Mouse (Mus musculus) liver, embryonic 15.5 days (tissue): Measurements from ENCODE around the gene Dnajc6. TPM values are rescaled to one million over a fixed set of nuclear protein-coding genes. Genes with fewer than 3 reads are reported as not detected.
A peak's percentile ranks its signal among the peaks of the same experiment; 100 is the strongest.

Experiments
- ATAC-seq: fragments of 200-750 bp; cut with Nextera tagmentation; 2 replicates; pipeline ENCODE4 v1.8.0; 2017; ENCODE audit warnings: moderate number of reproducible peaks, mild to moderate bottlenecking, moderate library complexity; ENCODE audit not compliant: insufficient read depth
- H3K27ac ChIP-seq: fragments of 300-500 bp; sonication (generic); replicated peaks from 2 replicates; pipeline ENCODE4 v1.5.1; 2015; ENCODE audit warnings: mild to moderate bottlenecking, inconsistent platforms
- H3K27me3 ChIP-seq: fragments of 300-500 bp; sonication (generic); 2 replicates; pipeline ENCODE4 v1.6.1; 2015; ENCODE audit warnings: mild to moderate bottlenecking, inconsistent platforms
- H3K36me3 ChIP-seq: fragments of 300-500 bp; sonication (generic); replicated peaks from 2 replicates; pipeline ENCODE4 v1.6.1; 2015; ENCODE audit warnings: moderate library complexity, mild to moderate bottlenecking, inconsistent platforms
- H3K4me1 ChIP-seq: fragments of 300-500 bp; sonication (generic); replicated peaks from 2 replicates; pipeline ENCODE4 v1.6.1; 2015; ENCODE audit warnings: inconsistent platforms
- H3K4me2 ChIP-seq: fragments of 300-500 bp; sonication (generic); 2 replicates; pipeline ENCODE4 v1.6.1; 2015; ENCODE audit warnings: moderate library complexity, mild to moderate bottlenecking, inconsistent platforms
- H3K4me3 ChIP-seq: fragments of 300-500 bp; sonication (generic); replicated peaks from 2 replicates; pipeline ENCODE4 v1.5.1; 2015; ENCODE audit warnings: mild to moderate bottlenecking, inconsistent platforms
- H3K9ac ChIP-seq: fragments of 300-500 bp; sonication (generic); 2 replicates; pipeline ENCODE4 v1.6.1; 2015; ENCODE audit warnings: moderate library complexity, mild to moderate bottlenecking, inconsistent platforms
- H3K9me3 ChIP-seq: fragments of 300-500 bp; sonication (generic); replicated peaks from 2 replicates; pipeline ENCODE4 v1.6.1; 2016; ENCODE audit warnings: inconsistent platforms
- WGBS: fragments of 180-500 bp; shearing (Covaris S2); methylation state at CpG from one replicate; pipeline ENCODE4 v1.1.7; 2015; ENCODE audit warnings: mixed read lengths; ENCODE audit not compliant: insufficient replicate concordance; 5-methylcytosine and 5-hydroxymethylcytosine counted together
- polyA plus RNA-seq: library from polyadenylated mRNA; unstranded; fragments of >200 nt; fragmentation: Nextera tagmentation; extraction: Ambion mirVana; gene quantifications from 2 replicates; pipeline ENCODE4 v1.2.1, GENCODE M21; 2015

Gene Dnajc6
- polyA plus RNA-seq, 1 experiment from 2014 or later = 0.15 TPM

DNA sequence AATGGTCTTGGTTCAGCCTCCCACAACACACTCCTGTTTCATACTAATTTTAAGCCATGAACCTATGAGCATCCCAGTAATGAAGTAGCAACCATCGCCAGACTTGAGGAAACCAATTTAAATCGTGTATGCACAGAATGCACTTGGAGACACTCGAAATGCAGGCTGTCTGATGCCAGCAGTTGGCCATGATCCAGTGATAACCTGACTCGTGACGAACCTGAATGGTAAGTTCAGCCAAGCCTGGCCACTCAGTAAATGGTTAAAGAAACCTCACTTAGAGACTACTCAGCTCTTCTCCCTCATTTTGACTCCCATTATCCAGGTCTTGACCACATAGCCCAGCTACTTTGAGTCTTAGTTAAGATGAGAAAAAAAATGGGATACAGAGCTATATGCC is 27.2 kb upstream of the Dnajc6 start:
- Histone ChIP-seq H3K4me1 (no peaks in the 10 kb centered on the region), H3K4me2 (no peak overlapping the region), H3K36me3 (no peaks in the 10 kb centered on the region), H3K9ac (no peak overlapping the region), H3K4me3 (no peak overlapping the region), H3K9me3 (no peaks in the 10 kb centered on the region), H3K27ac (no peak overlapping the region), H3K27me3 (no peaks in the 10 kb centered on the region)
- no peak for ATAC-seq
- WGBS = 56% methylated on average over 5 of the region's 5 CpGs

DNA sequence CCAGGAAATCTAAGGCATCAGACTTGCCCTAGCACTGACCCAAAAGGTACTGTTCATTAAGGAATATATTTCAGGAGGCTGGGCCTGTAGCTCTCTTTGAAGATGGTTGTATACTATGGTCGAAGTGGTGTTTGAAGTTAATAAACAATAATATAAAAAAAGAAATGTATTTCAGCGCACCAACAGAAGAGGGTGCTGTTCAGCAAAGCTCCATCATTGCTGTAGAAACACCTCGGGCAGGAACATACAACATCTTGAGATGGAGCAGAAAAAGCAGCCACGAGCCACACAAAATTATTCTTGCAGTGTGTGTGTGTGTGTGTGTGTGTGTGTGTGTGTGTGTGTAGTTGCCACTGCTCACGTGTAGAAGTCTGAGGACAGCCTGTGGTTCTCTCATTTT is 25.9 kb upstream of the Dnajc6 start:
- Histone ChIP-seq H3K4me1 (no peaks in the 10 kb centered on the region), H3K9ac (no peak overlapping the region), H3K9me3 (no peaks in the 10 kb centered on the region), H3K4me3 (no peak overlapping the region), H3K36me3 (no peaks in the 10 kb centered on the region), H3K4me2 (no peak overlapping the region), H3K27ac (no peak overlapping the region), H3K27me3 (no peaks in the 10 kb centered on the region)
- WGBS = 35% methylated on average over 5 of the region's 5 CpGs
- ATAC-seq = no peak

DNA sequence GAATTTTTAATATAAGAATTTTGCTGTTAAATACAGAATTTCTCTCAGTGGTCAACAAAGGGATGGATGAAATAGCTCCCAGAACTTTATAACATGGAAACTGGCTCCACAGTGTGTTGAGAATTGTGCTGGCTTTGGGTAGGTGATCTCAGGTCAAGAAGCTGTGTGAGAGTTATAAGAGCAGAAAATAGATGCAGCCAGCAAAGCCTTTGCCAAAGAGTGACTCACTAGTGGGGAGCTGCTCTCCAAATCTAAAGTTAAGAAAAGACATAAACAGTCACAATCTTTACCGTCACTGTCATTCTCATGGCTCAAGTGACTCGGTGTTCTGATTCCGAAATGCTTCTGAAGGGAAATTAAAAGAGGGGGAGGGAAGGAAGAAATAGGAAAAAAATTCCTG is 23.7 kb upstream of the Dnajc6 start:
- Histone ChIP-seq H3K27ac (no peak overlapping the region), H3K9me3 (no peaks in the 10 kb centered on the region), H3K4me2 (no peak overlapping the region), H3K4me1 (no peaks in the 10 kb centered on the region), H3K27me3 (no peaks in the 10 kb centered on the region), H3K4me3 (no peak overlapping the region), H3K9ac (no peak overlapping the region), H3K36me3 (no peaks in the 10 kb centered on the region)
- ATAC-seq = no peak
- WGBS = 67% methylated on average over 3 of the region's 3 CpGs

DNA sequence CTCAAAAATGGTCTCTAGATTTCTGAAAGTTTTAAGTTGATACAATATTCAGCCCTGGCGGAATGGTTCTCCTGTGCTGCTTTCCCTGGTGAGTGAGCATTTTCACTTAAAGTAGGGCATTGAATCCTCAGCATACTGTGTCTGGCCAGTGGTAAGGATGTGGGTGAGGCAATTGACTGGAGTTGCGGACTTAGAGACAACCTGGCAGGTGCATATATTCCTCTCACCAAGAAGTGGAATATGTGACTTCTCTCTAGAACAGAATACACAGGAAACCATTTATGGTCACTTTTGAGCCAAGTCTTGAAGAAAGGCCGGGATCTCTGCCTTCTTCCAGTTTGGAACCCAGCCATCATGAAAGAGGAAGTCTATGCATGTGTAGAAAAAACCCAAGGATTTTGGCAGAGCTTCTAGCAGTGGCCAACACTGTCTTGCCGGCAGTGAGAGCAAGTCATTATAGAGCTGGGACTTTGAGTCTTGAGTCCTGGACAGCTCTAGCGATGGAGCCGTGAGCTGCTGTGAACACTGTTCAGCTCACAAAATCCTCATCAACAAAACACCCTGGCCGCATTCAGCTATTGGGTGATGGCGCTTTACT is 6.0 kb upstream of the Dnajc6 start:
- Histone ChIP-seq H3K27ac (no peak overlapping the region), H3K4me2 (no peak overlapping the region), H3K4me3 (no peak overlapping the region), H3K36me3 (no peaks in the 10 kb centered on the region), H3K27me3 (peaks cover 19% of the 10 kb centered on the region), H3K9me3 (no peaks in the 10 kb centered on the region), H3K4me1 (no peaks in the 10 kb centered on the region), H3K9ac (no peak overlapping the region)
- whole genome bisulfite sequencing = 69% methylated on average over 8 of the region's 8 CpGs
- no peak for ATAC-seq

DNA sequence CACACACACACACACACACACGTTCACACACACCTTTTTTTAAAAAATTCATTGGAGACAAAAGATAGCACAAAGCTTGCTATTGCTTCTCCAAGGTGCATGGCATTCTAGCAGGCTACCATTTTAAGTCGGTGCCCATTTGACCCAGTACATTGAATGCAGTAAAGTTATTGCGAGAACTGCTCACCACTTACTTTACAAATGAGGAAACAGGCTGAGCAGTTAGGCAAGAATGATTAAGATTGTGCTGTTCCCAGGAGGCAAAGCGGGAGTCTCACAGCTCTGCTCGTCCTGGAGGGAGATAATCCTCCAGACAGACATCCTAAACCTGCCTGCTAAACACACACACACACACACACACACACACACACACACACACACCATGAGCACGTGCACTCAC is 4.7 kb upstream of the Dnajc6 start:
- H3K27ac ChIP-seq = no peak overlapping the region
- ATAC-seq = no peak

DNA sequence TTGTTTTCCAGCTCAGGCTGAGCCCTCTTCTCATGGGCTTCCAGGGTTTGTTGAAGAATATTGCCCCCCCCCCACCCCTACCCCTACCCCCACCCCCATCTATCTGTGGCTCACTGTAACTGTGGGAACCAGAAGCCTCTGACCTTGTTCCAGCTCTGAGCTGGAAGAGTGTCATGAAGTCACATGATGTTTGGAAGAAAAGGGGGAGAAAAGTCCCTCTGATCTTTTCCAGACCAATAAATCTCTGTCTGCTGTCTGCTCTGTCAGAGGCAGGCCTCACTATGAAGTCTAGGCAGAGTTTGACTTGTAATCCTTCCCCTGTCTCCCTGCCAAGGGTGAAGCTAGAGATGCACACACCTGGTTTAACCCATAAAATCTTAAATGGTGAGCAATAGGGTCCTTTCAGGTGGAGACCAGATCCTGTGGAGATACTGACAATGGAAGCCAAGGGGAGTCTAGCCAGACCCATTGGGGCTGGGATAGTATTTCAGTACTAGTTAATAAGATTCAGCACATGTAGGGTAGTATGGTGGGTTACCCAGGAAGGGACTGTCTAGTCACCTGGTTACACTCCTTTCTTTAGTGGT is 2.7 kb upstream of the Dnajc6 start:
- Histone ChIP-seq H3K4me1 (no peaks in the 10 kb centered on the region), H3K27me3 (peaks cover 51% of the 10 kb centered on the region), H3K4me3 (no peak overlapping the region), H3K9me3 (no peaks in the 10 kb centered on the region), H3K9ac (no peak overlapping the region), H3K4me2 (no peak overlapping the region), H3K27ac (no peak overlapping the region), H3K36me3 (no peaks in the 10 kb centered on the region)
- ATAC-seq = no peak

More for the DNA sequence above, 4.7 kb upstream of the Dnajc6 start:
- H3K4me3 ChIP-seq = no peak overlapping the region
- no peak overlapping the region for H3K9ac ChIP-seq
- WGBS = 54% methylated on average over 6 of the region's 6 CpGs
- H3K27me3 ChIP-seq = peaks cover 32% of the 10 kb centered on the region
- H3K36me3 ChIP-seq = no peaks in the 10 kb centered on the region
- no peak overlapping the region for H3K4me2 ChIP-seq
- no peaks in the 10 kb centered on the region for H3K4me1 ChIP-seq
- no peaks in the 10 kb centered on the region for H3K9me3 ChIP-seq

DNA sequence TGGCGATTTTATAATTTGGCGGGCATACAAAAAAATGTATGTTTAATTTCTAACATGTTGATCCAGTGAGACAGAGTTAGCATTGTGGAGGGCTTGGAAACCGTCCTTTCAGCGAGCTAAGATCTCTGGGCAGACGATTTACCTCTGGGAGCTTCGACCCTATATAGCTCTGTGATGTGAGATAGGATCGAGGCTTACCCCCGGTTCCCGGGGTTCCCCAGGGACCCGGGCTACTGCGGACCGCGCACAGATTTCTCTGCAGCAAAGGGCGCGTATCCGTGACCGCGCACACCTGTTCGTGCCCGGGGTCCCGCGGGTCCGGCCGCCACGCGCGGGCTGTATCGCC is 287 bp upstream of the Dnajc6 start:
- Histone ChIP-seq H3K4me1 (no peaks in the 10 kb centered on the region), H3K27me3 (peaks cover 57% of the 10 kb centered on the region)

DNA sequence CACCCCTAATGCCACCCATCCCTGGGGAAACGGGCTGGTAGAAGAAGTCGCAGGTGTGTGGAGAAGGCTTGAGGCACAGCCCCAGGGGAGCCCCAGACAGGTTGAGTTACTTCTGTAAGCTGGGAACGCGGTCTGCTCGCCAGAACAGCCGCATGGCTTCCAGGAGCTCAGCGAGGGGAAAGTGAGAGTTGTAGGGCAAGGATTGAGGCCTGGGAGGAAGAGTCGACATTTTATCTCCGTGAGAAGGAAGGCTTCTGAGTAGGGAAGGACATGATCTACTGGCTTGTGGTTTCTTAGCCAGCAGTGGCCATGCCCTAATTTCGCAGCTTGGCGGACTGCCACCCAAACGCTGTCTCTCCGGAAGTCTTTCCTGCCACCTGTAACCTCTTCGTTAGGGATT is 888 bp downstream of the Dnajc6 start:
- no peak for ATAC-seq
- 2% methylated on average over 14 of the region's 14 CpGs for WGBS
- H3K36me3 ChIP-seq = no peaks in the 10 kb centered on the region
- no peaks in the 10 kb centered on the region for H3K4me1 ChIP-seq
- H3K9me3 ChIP-seq = no peaks in the 10 kb centered on the region
- peaks cover 57% of the 10 kb centered on the region for H3K27me3 ChIP-seq
- no peak overlapping the region for H3K9ac ChIP-seq
- peak overlapping the region; percentile 9 for H3K4me3 ChIP-seq
- peak overlapping the region; percentile 64 for H3K4me2 ChIP-seq
- no peak overlapping the region for H3K27ac ChIP-seq

More for the DNA sequence above, 287 bp upstream of the Dnajc6 start:
- 2% methylated on average over 28 of the region's 28 CpGs for WGBS
- no peaks in the 10 kb centered on the region for H3K9me3 ChIP-seq
- no peaks in the 10 kb centered on the region for H3K36me3 ChIP-seq
- peak overlapping the region; percentile 40 for H3K4me3 ChIP-seq
- no peak overlapping the region for H3K27ac ChIP-seq
- ATAC-seq = no peak
- no peak overlapping the region for H3K9ac ChIP-seq
- H3K4me2 ChIP-seq = peak overlapping the region; percentile 64

DNA sequence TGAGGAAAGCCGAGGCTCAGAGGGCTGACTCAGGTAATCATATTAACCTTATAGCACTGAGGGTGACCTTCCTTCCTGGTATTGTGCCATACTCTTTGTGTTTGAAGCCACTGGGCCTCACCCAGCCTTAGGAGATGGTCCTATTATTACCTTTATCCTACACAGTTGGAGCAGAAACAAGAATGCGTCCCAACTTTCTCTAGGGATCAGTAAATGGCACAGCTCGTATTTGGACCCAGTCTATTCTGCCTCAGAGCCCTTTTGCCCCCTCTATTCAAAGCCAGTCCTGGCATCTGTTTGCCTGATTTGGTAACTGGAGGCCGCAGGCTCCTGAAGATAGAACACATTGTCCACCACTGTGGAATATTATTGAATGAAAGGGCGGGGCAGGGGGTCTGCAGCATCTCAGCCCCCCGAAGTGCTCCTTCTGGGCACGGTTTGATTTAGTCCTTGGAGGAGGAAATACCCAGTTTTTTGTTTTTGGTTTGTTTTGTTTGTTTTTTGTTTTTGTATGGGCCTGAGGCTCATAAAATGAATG is 8.1 kb downstream of the Dnajc6 start:
- Histone ChIP-seq H3K4me3 (no peak overlapping the region), H3K4me1 (peaks cover 8% of the 10 kb centered on the region; the same call in 1 of the 2 replicates), H3K9ac (no peak overlapping the region), H3K27ac (no peak overlapping the region), H3K27me3 (peaks cover 20% of the 10 kb centered on the region), H3K36me3 (no peaks in the 10 kb centered on the region), H3K4me2 (no peak overlapping the region), H3K9me3 (no peaks in the 10 kb centered on the region)
- no peak for ATAC-seq
- 56% methylated on average over 7 of the region's 7 CpGs for WGBS

DNA sequence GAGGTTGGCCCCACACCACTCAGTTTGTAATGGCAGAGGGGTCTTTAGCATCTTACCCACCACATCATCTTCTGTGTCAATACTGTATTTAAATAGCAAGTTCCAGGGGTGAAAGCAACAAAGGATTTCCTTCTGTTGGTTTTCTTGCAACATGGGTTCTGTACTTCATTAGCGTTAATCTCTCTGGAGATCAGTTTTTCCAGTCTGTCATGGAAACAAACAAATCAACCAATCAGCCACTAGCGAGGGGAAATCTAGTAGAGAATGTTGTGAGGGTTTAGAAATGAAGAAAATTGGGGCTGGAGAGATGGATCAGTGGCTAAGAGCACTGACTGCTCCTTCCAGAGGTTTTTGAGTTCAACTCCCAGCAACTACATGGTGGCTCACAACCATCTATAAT is 9.5 kb downstream of the Dnajc6 start:
- H3K36me3 ChIP-seq = no peaks in the 10 kb centered on the region
- no peaks in the 10 kb centered on the region for H3K9me3 ChIP-seq
- H3K4me3 ChIP-seq = no peak overlapping the region
- ATAC-seq = no peak
- no peak overlapping the region for H3K4me2 ChIP-seq
- H3K9ac ChIP-seq = no peak overlapping the region
- H3K27me3 ChIP-seq = peaks cover 20% of the 10 kb centered on the region
- no peak overlapping the region for H3K27ac ChIP-seq
- 64% methylated on average over 2 of the region's 2 CpGs for WGBS
- H3K4me1 ChIP-seq = peaks cover 8% of the 10 kb centered on the region; the same call in 1 of the 2 replicates

DNA sequence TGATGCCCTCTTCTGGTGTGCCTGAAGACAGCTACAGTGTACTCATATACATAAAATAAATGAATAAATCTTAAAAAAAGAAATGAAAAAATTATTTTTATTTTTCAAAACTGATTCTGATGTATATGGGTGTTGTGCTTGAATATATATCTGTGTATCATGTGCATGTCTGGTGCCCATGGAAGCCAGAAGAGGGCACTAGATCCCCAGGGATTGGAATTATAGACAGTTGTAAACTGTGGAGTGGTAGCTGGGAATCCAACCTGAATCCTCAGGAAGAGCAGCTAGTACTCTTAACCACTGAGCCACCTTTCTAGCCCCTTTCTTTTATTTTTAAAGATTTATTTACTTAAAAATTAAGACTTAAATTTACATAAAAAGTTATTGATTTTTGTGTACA is 9.9 kb downstream of the Dnajc6 start:
- no peak overlapping the region for H3K4me3 ChIP-seq
- H3K4me1 ChIP-seq = peaks cover 8% of the 10 kb centered on the region; the same call in 1 of the 2 replicates
- no peak overlapping the region for H3K4me2 ChIP-seq
- peaks cover 20% of the 10 kb centered on the region for H3K27me3 ChIP-seq
- no peaks in the 10 kb centered on the region for H3K36me3 ChIP-seq
- no peak overlapping the region for H3K27ac ChIP-seq
- ATAC-seq = no peak
- H3K9ac ChIP-seq = no peak overlapping the region
- H3K9me3 ChIP-seq = no peaks in the 10 kb centered on the region
